Mouse (Mus musculus) forelimb bud, embryonic 11.5 days (tissue): ENCODE measurements around the gene Faim.

ENCODE experiments used
- DNase-seq: peaks from one replicate; pipeline ENCODE4 v3.0.0-alpha.2; 2012; ENCODE audit warnings: low read depth, low spot score

Faim gene

DNA sequence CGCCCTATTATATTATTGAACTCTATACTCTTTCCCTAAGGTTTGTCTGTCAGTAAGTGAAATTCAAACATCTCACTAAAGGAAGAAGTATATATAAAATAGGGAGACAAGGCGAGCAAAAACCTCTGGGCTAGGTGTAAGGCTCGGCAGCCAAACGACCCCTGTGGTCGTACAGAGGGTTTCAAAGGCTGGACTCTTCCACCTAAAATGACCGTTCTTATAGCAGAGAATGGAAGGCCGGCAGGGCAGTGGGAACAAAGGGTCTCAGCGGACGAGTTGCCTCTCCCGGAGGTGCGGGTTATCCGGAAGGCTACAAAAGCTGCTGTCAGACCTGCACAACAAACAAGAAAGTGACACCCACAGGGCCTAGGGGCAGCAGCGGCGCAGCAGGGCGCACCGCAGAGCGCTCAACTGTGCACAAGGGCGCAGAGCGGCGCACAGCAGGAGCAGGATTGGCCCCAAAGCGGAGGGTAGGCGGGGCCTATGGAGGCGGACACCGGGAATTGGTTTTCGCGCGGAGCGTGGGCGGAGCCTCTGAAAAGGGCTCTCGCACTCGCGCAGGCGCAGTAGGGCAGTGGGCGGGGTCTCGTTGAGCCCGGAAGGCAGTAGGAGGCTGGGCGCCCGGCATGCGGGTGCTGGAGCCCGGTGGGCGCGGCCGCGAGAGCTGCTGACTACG is at the start of gene Faim:
Gene Faim (plus strand): TSS at position 574 of the 676 bp plus-strand sequence.
- DNase-seq: peak; percentile 99

DNA sequence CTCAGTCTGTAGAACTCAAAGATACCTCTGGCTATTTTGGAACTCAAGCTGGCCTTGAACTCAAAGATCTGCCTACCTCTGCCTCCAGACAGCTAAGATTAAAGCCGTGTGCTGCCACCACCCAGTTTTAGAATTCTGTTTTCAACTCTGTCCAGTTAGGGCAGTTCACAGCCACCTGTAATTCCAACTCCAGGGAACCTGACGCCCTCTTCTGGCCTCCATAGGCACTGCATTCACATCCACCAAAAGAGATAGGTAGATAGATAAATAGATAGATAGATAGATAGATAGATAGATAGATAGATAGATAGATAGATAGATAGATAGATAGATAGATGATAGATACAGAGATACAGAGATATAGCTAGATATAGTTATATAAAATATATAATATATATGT is 46.9 kb upstream of the Faim start:
- no peak for DNase-seq

DNA sequence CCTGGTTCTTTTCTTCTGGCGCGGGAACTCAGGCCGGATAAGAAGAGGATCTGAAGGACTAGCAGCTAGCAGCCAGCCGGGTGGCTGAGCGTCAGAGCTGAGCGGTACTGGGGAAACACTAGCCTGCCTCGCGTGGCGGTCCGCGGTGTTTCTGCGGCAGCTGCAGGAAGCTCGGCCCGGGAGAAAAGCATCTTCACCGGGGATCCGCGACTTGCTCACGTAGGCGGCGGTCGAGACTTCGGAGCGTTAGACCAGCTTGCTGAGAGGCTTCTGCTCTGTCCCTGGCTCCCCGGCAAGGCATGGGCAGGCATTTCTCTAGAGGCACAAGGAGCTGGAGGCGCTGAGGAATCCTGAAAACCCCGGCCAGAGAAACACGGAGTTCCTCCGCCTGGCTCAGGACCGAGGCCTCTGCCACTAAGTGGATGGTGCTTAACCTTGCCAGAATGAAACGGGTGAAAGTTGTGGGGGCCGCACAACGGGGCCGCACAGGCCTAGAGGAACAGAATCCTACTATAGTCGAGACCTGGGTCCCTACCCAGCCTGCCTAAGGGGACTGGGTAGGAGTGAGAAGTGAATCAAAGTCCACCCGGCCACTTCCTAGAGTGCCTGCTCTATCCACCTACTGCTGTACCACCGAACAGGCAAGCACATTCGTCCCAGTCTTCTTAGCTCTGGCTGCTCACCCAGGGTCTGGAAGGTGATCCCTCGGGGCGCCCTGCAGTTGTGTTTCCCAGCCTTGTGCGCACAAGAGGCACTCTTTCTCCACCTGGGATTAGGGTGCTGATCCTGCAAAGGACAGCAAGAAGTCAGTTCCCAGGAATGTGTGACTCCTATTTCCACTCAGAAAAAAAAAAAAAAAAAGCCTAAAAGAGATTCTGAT is 33.8 kb upstream of the Faim start:
- DNase-seq: no peak

DNA sequence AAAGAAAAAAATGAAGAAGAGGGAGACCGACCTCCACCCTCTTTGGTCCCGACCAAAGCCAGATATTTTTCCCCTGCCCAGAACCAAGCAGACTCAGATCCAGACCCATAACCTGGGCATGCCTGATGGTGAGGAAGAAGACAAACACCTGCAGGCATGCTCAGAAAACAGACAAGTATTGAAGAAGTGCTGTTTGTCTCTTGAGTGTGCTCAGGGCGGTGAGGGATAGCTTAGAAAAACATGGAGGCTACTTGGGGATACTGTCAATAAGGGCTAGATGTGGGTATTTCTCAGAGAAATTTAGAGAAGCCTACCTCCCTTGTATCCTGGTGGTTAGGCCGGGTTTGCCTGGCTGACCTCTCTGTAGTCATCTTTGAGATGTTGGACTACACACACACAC is 32.9 kb upstream of the Faim start:
- no peak for DNase-seq

DNA sequence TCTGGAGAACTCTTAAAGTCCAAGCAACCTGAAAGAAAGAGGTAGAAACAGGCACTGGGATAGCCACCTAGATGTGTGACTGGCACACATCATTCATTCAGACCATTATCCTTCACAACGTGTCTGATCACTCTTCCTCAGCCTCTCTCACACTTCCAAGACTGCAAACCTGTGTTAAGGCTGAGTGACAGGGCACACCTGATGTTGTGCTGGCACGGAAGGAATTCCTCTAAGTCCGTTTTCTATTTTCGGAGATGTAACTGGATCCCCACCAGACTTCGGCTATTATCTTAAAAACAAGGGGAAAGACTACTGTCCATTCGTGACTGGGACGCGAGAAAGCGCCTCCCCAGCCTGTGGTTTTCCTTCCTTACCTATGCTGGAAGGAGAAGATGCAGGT is 32.3 kb upstream of the Faim start:
- no peak for DNase-seq

DNA sequence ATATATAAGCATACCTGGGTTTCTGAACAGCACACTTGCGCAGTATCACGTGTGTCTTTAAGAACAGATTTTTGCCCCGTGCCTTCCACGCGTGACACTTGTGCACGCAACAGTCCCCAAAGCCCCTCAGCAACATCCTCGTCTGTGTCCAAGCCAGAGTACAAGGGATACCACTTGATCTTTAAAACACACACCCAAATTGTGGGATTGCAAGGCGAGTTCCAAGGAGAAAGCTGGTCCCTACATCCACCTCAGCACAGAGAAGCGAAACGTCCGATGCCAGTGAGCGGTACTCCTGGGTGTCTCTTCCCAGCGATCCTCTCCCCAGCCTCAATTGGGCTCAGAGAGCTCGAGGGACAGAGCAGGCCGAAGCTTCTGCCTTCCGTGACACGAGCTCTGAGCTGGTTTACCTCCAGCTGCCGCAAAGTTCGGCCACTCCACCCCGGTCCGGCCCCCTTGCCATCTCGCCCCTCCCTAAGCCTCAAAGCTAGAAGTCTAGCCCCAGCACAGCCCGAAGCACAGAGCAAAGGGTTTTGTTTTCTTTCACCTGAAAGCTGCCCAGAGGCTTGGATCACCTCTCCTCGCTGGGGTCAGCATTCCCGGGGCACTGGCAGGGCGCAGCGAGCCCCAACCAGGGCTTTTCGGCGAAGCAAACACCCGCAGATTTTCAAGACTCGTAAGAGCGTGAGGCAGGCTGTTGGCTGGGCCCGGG is 31.6 kb upstream of the Faim start:
- DNase-seq: no peak

DNA sequence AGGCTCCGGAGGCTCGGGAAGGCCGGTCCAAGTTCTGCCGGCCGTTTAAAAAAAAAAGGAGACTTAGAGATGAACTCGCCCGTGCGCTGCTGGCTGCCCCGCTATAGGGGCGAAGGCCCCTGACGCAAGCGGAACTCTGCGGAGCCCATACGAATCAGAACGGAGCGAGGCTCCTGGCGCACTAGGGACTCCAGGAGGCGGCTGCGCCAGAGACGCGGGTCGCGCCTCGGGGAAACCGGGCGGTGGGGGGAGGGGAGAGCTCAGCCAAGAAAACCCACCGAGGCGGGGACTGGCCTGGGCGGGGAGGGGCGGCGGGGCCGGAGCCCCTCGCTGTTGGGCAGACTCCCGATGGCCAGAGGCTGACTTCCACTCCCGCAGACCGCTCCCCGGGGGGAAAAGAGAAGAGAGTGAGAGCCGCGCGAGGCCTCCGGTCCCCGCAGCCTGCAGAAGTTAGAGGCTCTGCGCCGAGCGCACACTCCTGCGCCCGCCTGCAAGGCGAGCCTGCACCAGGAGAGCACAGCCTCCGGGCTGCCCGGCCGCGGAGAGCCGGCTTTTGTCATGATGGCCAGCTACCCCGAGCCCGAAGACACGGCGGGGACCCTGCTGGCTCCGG is 31.0 kb upstream of the Faim start, which contains the start of gene Foxl2:
Gene Foxl2 (plus strand): TSS at position 186 of the 613 bp plus-strand sequence.
- DNase-seq: no peak

DNA sequence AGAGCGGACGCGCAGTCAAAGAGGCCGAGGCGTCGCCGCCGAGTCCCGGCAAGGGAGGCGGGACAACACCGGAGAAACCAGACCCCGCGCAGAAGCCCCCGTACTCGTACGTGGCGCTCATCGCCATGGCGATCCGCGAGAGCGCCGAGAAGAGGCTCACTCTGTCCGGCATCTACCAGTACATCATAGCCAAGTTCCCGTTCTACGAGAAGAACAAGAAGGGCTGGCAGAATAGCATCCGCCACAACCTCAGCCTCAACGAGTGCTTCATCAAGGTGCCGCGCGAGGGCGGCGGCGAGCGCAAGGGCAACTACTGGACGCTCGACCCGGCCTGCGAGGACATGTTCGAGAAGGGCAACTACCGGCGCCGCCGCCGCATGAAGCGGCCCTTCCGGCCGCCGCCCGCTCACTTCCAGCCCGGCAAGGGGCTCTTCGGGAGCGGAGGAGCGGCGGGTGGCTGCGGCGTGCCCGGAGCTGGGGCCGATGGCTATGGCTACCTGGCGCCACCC is 30.4 kb upstream of the Faim start:
- no peak for DNase-seq

DNA sequence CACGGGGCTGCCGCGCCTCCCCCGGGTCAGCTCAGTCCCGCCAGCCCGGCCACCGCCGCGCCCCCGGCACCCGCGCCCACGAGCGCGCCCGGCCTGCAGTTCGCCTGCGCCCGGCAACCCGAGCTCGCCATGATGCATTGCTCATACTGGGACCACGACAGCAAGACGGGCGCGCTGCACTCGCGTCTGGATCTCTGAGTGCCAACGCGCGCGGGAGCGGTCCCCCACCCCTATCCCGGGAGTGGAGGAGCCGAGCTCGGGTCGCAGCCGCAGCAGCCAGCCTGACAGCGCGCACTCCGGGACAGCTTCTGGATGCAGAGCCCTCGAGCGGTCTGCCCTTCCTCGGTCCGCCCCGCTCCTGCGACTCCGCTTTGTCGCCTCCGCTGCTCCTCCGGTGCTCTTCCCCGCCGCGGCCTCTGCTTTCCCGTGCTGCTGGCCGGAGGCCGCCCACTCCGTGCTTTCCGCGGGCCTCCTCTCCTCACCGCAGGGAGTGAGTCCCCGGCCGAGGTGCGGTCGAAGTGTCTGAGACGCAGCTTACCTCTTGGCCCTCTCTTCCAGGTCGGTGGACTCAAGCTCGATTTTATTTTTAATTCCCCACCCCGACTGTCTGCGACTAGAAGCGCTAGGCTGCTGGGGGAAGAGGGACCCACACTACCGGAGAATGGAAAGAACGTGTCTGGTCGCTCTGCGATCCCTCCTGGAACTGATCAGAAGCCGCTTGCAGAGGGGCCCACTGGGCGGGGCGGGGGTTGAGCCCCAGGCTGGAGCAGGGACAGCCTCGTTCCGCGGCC is 29.4 kb upstream of the Faim start:
- DNase-seq: no peak

DNA sequence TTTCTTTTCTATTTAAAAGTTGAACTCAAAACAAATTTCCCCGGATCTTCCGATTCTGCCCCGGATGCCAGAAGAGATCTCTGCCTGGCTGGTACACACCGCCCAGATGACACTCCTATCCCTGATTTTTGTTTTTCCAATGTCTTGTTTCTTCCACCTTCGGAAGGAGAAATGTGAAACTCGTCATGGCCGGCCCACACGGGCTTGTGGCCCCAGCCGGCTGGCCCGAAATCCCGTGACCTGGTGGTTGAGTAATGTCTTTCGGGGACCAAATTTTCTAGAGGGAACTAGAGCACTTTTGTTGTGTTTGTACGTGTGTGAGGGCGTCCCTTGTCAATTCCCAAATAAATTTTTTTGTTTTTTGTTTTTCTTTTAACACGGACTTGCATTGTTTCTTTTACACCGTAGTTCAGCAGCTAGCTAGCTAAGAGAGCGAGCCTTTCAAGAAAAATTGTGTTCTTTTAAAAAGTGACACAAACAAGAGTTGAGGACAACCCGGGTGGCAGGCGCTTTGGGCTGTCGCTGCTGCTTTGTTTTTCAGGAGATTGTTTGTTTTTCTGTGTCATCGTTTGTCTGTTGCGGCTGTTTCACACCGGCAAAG is 28.3 kb upstream of the Faim start:
- DNase-seq: no peak

DNA sequence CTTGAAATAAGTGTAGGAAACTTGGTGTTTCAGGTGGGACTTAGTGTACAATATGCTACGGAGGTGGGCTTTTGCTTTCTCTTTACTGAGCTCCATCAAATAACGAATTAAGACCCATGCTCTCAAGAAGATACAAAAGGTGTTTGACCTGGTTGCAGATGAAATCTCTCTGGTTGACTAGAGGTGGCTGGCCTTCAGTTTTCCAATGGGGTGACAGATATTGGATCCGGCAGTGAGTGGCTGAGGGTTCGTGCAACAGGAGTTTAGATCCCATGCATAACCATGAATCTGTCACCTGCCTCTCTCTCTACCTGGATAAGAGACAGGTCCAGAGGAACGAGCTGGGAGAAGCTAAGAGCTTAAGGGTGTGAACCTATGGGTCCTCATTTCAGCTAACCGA is 27.5 kb upstream of the Faim start:
- DNase-seq: no peak

DNA sequence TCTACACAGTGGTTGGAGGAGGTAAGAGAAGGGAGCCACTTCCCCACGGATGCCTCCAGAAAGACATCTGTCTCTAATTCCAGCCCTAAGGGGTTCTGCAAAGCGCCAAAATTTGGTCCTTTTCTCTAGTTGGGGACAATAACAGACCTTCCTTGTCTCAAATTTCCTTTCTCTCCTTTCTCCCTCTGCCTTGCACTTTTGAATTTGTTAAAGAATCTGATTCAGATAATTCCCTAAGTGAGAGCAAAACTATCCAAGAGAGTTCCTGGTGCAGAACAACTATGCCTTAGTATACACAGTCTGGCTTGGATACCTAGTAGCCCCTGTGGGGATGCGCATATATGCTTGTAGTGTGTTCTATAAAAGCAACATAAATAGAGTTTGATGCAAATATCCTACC is 26.3 kb upstream of the Faim start:
- no peak for DNase-seq

DNA sequence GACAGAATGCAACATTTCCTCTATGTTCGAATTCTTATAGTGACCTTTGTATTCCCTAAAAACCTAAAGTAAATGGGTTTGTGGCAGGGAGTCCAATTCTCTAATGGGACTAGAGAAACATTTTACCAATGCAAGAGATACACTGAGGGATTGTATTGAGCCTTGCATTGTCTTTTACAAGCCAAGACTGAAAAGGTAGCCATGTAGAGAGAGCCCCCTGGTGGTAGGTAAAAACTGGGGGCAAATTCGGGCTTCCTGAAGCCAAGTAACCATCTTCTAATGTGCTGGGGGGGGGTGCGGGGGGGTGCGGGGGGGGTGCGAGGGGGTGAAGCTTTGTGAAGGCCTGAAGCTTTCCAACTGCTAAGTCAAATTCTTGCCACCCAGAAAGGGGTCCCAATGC is 25.8 kb upstream of the Faim start:
- no peak for DNase-seq

DNA sequence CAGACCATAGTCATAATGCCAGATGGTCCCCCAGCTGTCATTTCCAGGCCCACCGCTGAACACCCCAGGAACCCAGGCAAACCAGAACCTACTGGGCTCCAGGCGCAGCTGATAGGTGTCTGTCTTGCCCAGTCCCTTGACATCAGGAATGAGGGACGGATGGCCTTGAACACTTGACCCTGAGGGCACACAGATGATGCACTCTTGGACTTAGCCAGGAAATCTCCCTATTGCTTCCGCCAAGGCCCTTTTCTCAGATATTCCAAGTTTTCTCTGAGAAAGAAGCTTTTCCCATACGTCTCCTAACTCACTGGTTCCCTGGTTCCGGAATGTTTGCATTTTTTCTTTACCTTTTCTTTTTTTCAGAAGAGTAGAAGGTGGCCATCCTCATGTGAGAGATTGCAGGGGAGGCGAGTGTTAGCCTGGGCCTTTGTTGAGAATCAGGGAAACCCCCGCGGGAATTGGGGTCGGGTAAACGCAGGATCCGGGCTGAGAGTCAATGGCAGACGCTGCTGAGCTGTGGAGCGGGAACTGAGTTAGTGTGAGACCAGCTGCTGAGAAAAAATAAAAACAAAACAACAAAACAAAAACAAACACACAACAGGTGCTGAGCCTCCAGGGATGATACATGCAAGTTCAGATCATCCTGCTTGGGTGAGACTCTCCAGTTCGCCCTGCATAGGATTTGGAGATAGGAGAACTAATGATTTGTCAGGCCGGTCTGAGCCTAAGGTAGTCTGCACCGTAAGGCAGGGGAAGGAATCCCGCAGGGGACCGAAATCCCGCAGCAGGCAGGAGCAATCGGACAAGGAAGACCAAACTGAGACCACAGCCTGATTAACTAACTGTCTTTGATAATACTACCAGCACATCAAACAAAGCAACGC is 24.3 kb upstream of the Faim start:
- no peak for DNase-seq

DNA sequence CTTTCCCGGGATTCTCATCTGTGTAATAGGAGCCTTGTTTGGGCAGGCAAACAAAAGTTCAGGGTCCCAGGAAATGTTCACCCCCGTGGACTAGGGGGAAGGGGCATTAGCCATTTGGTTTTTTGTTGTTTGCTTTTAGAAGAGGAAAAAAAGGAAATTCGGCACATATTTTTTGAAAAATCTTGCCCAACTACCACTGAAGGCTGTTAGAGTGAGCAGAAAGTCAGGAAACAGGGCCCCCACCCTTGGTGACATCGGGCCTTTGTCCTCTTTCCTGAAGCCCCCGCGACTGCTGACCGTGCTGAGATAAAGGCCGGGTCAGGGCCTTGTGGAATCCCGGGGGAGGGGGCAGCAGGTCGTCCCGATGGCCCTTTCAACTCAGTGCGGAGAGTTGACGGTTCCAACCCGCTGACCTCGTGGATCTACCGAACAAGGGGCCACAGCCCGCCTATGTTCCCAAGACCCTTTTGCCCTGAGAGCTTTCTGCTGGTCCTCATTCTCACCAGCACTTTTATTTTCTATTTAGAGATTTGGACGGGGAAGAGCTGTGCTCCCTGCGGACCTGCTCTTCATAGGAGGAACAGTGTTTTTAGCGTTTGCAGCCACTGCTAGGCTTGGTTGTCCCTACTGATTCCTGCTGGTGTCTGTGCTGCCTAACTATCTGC is 23.6 kb upstream of the Faim start:
- no peak for DNase-seq

DNA sequence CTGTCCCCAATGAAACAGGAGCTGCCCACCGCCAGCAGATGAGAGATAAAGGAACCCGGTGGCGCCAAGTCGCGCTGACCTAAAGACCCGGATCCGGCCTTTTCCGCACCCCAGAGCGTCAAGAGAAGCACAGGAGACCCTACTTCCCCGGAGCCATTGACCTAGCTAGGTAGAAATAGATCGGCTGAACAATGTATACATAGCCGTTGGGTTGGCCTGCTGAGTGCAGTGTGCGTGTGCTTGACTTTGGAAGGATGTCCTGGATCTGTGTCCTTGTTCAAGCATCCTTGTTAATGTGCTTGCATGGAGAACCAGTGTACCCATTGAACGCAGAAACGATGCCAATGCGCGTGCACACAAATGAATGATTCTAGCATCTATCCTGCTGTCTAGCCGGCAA is 22.5 kb upstream of the Faim start:
- no peak for DNase-seq

DNA sequence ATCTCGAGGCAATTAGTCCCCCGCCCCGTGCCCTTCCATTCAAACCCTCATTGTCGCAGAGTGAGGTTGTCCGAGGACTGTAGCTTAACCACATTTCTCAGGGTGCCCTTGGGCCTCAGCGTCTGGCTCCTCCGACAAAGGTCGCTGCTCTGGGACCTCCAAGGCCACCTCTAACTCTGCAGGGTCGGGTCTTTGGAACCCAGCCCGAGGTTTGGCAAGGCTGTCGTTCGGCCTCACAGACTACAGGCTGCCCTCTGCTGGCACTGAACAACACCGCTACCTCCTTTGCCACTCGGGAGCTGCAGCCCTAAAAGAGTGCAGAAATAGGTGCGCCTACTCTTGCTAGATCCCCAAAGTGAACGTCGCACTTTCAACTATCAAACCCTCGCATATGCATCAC is 21.1 kb upstream of the Faim start:
- no peak for DNase-seq

DNA sequence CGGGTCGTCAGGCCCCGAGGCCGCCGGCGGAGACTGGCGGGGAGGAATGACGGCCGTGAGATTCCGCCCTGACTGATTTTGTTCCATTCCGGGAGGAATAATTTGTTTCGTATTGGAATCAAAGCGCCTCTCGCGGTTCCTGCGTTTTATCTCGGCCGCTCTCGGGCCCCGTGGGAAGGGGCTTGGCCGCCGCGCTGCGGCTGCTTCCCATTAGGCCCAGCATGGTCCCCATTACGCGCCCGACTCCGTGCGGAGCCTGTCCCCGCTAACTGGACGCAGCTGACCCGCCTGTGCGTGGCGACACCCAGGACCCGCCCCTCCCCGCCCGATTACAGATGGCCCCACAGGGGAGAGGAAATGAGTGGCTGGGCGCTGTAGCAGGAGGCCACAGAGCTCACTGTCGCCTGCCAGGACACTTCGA is 13.1 kb upstream of the Faim start:
- DNase-seq: peak; percentile 68

DNA sequence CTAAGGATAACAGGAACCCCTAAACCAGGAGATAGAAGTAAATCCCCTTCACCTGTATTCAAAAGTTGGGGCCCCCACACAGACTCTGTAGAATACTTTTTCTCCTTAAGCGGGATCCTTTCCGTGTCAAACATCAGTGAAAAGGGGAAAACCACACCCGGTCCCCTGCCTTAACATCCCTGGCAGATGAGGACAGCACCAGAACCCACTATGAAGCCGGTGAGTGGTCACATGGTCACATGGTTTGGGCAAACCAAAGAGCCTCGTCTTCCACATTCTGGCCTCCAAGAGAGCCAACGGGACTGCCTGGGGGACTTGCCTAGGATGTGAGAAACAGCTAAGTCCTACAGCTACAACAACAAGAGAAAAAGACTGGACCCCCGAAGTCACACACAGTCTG is 12.6 kb upstream of the Faim start:
- DNase-seq: no peak
